Mouse (Mus musculus) liver, embryonic 15.5 days (tissue): Measurements from ENCODE around the gene Sdf2l1. TPM values are rescaled to one million over a fixed set of nuclear protein-coding genes. Genes with fewer than 3 reads are reported as not detected.
A peak's percentile ranks its signal among the peaks of the same experiment; 100 is the strongest.

Source experiments
- ATAC-seq: fragments of 200-750 bp; cut with Nextera tagmentation; 2 replicates; pipeline ENCODE4 v1.8.0; 2017; ENCODE audit warnings: moderate number of reproducible peaks, mild to moderate bottlenecking, moderate library complexity; ENCODE audit not compliant: insufficient read depth
- H3K27ac ChIP-seq: fragments of 300-500 bp; sonication (generic); replicated peaks from 2 replicates; pipeline ENCODE4 v1.5.1; 2015; ENCODE audit warnings: mild to moderate bottlenecking, inconsistent platforms
- H3K27me3 ChIP-seq: fragments of 300-500 bp; sonication (generic); 2 replicates; pipeline ENCODE4 v1.6.1; 2015; ENCODE audit warnings: mild to moderate bottlenecking, inconsistent platforms
- H3K36me3 ChIP-seq: fragments of 300-500 bp; sonication (generic); replicated peaks from 2 replicates; pipeline ENCODE4 v1.6.1; 2015; ENCODE audit warnings: moderate library complexity, mild to moderate bottlenecking, inconsistent platforms
- H3K4me1 ChIP-seq: fragments of 300-500 bp; sonication (generic); replicated peaks from 2 replicates; pipeline ENCODE4 v1.6.1; 2015; ENCODE audit warnings: inconsistent platforms
- H3K4me2 ChIP-seq: fragments of 300-500 bp; sonication (generic); 2 replicates; pipeline ENCODE4 v1.6.1; 2015; ENCODE audit warnings: moderate library complexity, mild to moderate bottlenecking, inconsistent platforms
- H3K4me3 ChIP-seq: fragments of 300-500 bp; sonication (generic); replicated peaks from 2 replicates; pipeline ENCODE4 v1.5.1; 2015; ENCODE audit warnings: mild to moderate bottlenecking, inconsistent platforms
- H3K9ac ChIP-seq: fragments of 300-500 bp; sonication (generic); 2 replicates; pipeline ENCODE4 v1.6.1; 2015; ENCODE audit warnings: moderate library complexity, mild to moderate bottlenecking, inconsistent platforms
- H3K9me3 ChIP-seq: fragments of 300-500 bp; sonication (generic); replicated peaks from 2 replicates; pipeline ENCODE4 v1.6.1; 2016; ENCODE audit warnings: inconsistent platforms
- WGBS: fragments of 180-500 bp; shearing (Covaris S2); methylation state at CpG from one replicate; pipeline ENCODE4 v1.1.7; 2015; ENCODE audit warnings: mixed read lengths; ENCODE audit not compliant: insufficient replicate concordance; 5-methylcytosine and 5-hydroxymethylcytosine counted together
- polyA plus RNA-seq: library from polyadenylated mRNA; unstranded; fragments of >200 nt; fragmentation: Nextera tagmentation; extraction: Ambion mirVana; gene quantifications from 2 replicates; pipeline ENCODE4 v1.2.1, GENCODE M21; 2015

Sdf2l1 gene
- polyA plus RNA-seq, 1 experiment from 2014 or later = 54.4 TPM

- peaks cover 19% of the 10 kb centered on the region for H3K36me3 ChIP-seq
- H3K4me2 ChIP-seq = peak overlapping the region; percentile 92
- WGBS = 8% methylated on average over 16 of the region's 16 CpGs
- peaks cover 11% of the 10 kb centered on the region; the same call in 1 of the 2 replicates for H3K27me3 ChIP-seq
- ATAC-seq = peak; percentile 48
- peak overlapping the region; percentile 59; the same call in 1 of the 2 replicates for H3K9ac ChIP-seq
- no peaks in the 10 kb centered on the region for H3K9me3 ChIP-seq
- H3K27ac ChIP-seq = no peak overlapping the region
- H3K4me3 ChIP-seq = peak overlapping the region; percentile 63
- peaks cover 20% of the 10 kb centered on the region for H3K4me1 ChIP-seq
These were observed 15.9 kb upstream of the Sdf2l1 start for GRCm38 (mm10) chr16:17148084-17148483.

GRCm38 (mm10) chr16:17147391-17147929 lies 15.3 kb upstream of the Sdf2l1 start:
- peaks cover 20% of the 10 kb centered on the region for H3K4me1 ChIP-seq
- H3K27ac ChIP-seq = no peak overlapping the region
- peak overlapping the region; percentile 63 for H3K4me3 ChIP-seq
- H3K9me3 ChIP-seq = no peaks in the 10 kb centered on the region
- 0 out of 2 replicates have a peak, but pooled peaks have one; percentile 1 for ATAC-seq
- H3K27me3 ChIP-seq = peaks cover 11% of the 10 kb centered on the region; the same call in 1 of the 2 replicates
- H3K4me2 ChIP-seq = peak overlapping the region; percentile 92
- H3K9ac ChIP-seq = peak overlapping the region; percentile 59
- peaks cover 13% of the 10 kb centered on the region for H3K36me3 ChIP-seq
- under 1% methylated on average over 41 of the region's 41 CpGs for WGBS

- ATAC-seq = peak; percentile 73
- Histone ChIP-seq H3K4me1 (peaks cover 20% of the 10 kb centered on the region), H3K36me3 (peaks cover 6% of the 10 kb centered on the region; the same call in 1 of the 2 replicates), H3K4me2 (peak within 1 kb of the TSS; percentile 92), H3K27ac (no peak within 1 kb of the TSS), H3K4me3 (peak within 1 kb of the TSS; percentile 63), H3K9me3 (no peaks in the 10 kb centered on the region), H3K9ac (peak within 1 kb of the TSS; percentile 59), H3K27me3 (peaks cover 11% of the 10 kb centered on the region; the same call in 1 of the 2 replicates)
- 0% methylated on average over 34 of the region's 34 CpGs for WGBS
These were observed 14.6 kb upstream of the Sdf2l1 start, which contains the start of gene Ccdc116 for GRCm38 (mm10) chr16:17146772-17147235. Ccdc116 (minus strand) TSS chr16:17147229.

- Histone ChIP-seq H3K4me1 (peaks cover 20% of the 10 kb centered on the region), H3K36me3 (no peaks in the 10 kb centered on the region), H3K4me2 (no peak within 1 kb of the TSS), H3K9me3 (no peaks in the 10 kb centered on the region), H3K4me3 (no peak within 1 kb of the TSS), H3K9ac (no peak within 1 kb of the TSS), H3K27me3 (peaks cover 11% of the 10 kb centered on the region; the same call in 1 of the 2 replicates), H3K27ac (no peak within 1 kb of the TSS)
- ATAC-seq = no peak
- 26% methylated on average over 7 of the region's 7 CpGs for WGBS
These were observed 12.2 kb upstream of the Sdf2l1 start, which contains the start of gene Ydjc for GRCm38 (mm10) chr16:17144339-17144738. Ydjc (plus strand) TSS chr16:17144621.

GRCm38 (mm10) chr16:17137355-17137754 lies 5.2 kb upstream of the Sdf2l1 start:
- H3K4me3 ChIP-seq = no peak overlapping the region
- no peak overlapping the region for H3K27ac ChIP-seq
- H3K9ac ChIP-seq = no peak overlapping the region
- H3K27me3 ChIP-seq = peaks cover 4% of the 10 kb centered on the region; the same call in 1 of the 2 replicates
- no peaks in the 10 kb centered on the region for H3K9me3 ChIP-seq
- WGBS = 76% methylated on average over 15 of the region's 15 CpGs
- H3K4me1 ChIP-seq = peaks cover 7% of the 10 kb centered on the region
- no peaks in the 10 kb centered on the region for H3K36me3 ChIP-seq
- no peak for ATAC-seq
- no peak overlapping the region for H3K4me2 ChIP-seq

- WGBS = 56% methylated on average over 7 of the region's 7 CpGs
- Histone ChIP-seq H3K9ac (peak overlapping the region; percentile 88), H3K4me2 (peak overlapping the region; percentile 99), H3K36me3 (no peaks in the 10 kb centered on the region), H3K9me3 (no peaks in the 10 kb centered on the region), H3K27me3 (peaks cover 4% of the 10 kb centered on the region; the same call in 1 of the 2 replicates), H3K4me3 (peak overlapping the region; percentile 89), H3K4me1 (peaks cover 22% of the 10 kb centered on the region), H3K27ac (peak overlapping the region; percentile 63; the same call in 1 of the 2 replicates)
- no peak for ATAC-seq
These were observed 670 bp upstream of the Sdf2l1 start for GRCm38 (mm10) chr16:17132906-17133200.

GRCm38 (mm10) chr16:17131191-17132088 lies 743 bp downstream of the Sdf2l1 start:
- Histone ChIP-seq H3K27me3 (peaks cover 4% of the 10 kb centered on the region; the same call in 1 of the 2 replicates), H3K4me1 (peaks cover 22% of the 10 kb centered on the region), H3K9me3 (no peaks in the 10 kb centered on the region), H3K9ac (peak overlapping the region; percentile 88), H3K27ac (peak overlapping the region; percentile 72; the same call in 1 of the 2 replicates), H3K36me3 (no peaks in the 10 kb centered on the region), H3K4me2 (peak overlapping the region; percentile 99), H3K4me3 (peak overlapping the region; percentile 89)
- ATAC-seq = no peak
- WGBS = 3% methylated on average over 43 of the region's 43 CpGs

GRCm38 (mm10) chr16:17127292-17127691 lies 4.9 kb downstream of the Sdf2l1 start:
- Histone ChIP-seq H3K4me2 (no peak overlapping the region), H3K27me3 (no peaks in the 10 kb centered on the region), H3K9ac (no peak overlapping the region), H3K4me3 (no peak overlapping the region), H3K27ac (no peak overlapping the region), H3K4me1 (peaks cover 41% of the 10 kb centered on the region), H3K36me3 (peaks cover 9% of the 10 kb centered on the region; the same call in 1 of the 2 replicates), H3K9me3 (no peaks in the 10 kb centered on the region)
- WGBS = 91% methylated on average over 1 of the region's 1 CpGs
- ATAC-seq = no peak

- H3K4me1 ChIP-seq = peaks cover 26% of the 10 kb centered on the region
- H3K27me3 ChIP-seq = no peaks in the 10 kb centered on the region
- peak within 1 kb of the TSS; percentile 64 for H3K27ac ChIP-seq
- peak; percentile 97 for ATAC-seq
- H3K36me3 ChIP-seq = peaks cover 12% of the 10 kb centered on the region; the same call in 1 of the 2 replicates
- no peaks in the 10 kb centered on the region for H3K9me3 ChIP-seq
- H3K4me2 ChIP-seq = peak within 1 kb of the TSS; percentile 85
- under 1% methylated on average over 25 of the region's 25 CpGs for WGBS
- peak within 1 kb of the TSS; percentile 65 for H3K9ac ChIP-seq
- peak within 1 kb of the TSS; percentile 63 for H3K4me3 ChIP-seq
These were observed 7.2 kb downstream of the Sdf2l1 start, which contains the start of gene 2610318N02Rik for GRCm38 (mm10) chr16:17124871-17125520. 2610318N02Rik (minus strand) TSS chr16:17125167.

GRCm38 (mm10) chr16:17124119-17124870 lies 7.9 kb downstream of the Sdf2l1 start:
- no peak for ATAC-seq
- no peak overlapping the region for H3K27ac ChIP-seq

More at GRCm38 (mm10) chr16:17124119-17124870, 7.9 kb downstream of the Sdf2l1 start:
- H3K9ac ChIP-seq = peak overlapping the region; percentile 65
- peaks cover 12% of the 10 kb centered on the region; the same call in 1 of the 2 replicates for H3K36me3 ChIP-seq
- 5% methylated on average over 22 of the region's 22 CpGs for WGBS
- no peaks in the 10 kb centered on the region for H3K27me3 ChIP-seq
- peak overlapping the region; percentile 63 for H3K4me3 ChIP-seq
- peak overlapping the region; percentile 85 for H3K4me2 ChIP-seq
- H3K9me3 ChIP-seq = no peaks in the 10 kb centered on the region
- H3K4me1 ChIP-seq = peaks cover 26% of the 10 kb centered on the region
